Comparison of ENCODE assay signal across 16 mouse cellular contexts in the genomic region with DNA sequence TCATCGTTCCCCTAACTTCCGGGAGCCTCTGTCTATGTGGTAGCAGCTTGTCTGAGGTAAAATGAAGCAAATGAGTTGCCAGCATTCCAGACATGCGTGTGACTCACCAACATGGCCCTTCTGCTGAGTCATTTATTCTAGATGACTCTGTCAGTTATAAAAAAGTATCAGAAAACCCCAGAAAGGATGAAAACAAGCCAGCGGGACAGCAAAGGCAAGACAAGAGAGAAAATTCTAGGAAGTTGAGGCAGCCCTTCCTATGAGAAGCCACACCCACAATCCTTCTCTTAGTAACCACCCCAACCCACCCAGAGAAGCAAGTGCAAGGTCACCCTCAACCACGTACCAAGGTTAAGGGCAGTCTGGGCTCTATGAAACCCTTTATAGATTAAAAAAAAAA. TPM values are rescaled to one million over a fixed set of nuclear protein-coding genes. Genes with fewer than 3 reads are reported as not detected.
DNase-seq lines count a peak whose midpoint lies in the region; ATAC-seq lines count a peak whose summit lies in the region.
"Had no signal": no experiment of that assay in that cellular context is flagged by ENCODE, and none has a peak within 500 bp of the region (broad histone marks: within the 10 kb centered on the region; RNA-seq: fewer than 3 reads in every experiment).

No protein-coding gene starts in this region.

- H3K4me3 ChIP-seq in liver, embryonic 16.5 days (ENCODE audit: low read depth, low read length): no peak overlapping the region
- H3K4me3 ChIP-seq: intestine, embryonic 15.5 days had no signal

- no peak overlapping the region for H3K9ac ChIP-seq in liver, embryonic 16.5 days (ENCODE audit: low read depth, low read length)
- H3K9ac ChIP-seq: intestine, embryonic 15.5 days had no signal

- ATAC-seq in liver, embryonic 16.5 days (ENCODE audit: low read depth): no peak; the same call in 1 of the 2 replicates

- H3K9me3 ChIP-seq in liver, embryonic 16.5 days (replicated peaks; ENCODE audit: control insufficient read depth, low read length): no peaks in the 10 kb centered on the region
- H3K9me3 ChIP-seq: intestine, embryonic 15.5 days had no signal

- H3K4me1 ChIP-seq in liver, embryonic 16.5 days (ENCODE audit: control insufficient read depth, low read depth, low read length): peaks cover 50% of the 10 kb centered on the region
- H3K4me1 ChIP-seq: intestine, embryonic 15.5 days had no signal

- no peaks in the 10 kb centered on the region for H3K36me3 ChIP-seq in liver, embryonic 16.5 days (ENCODE audit: control insufficient read depth, insufficient read depth)
- H3K36me3 ChIP-seq: intestine, embryonic 15.5 days had no signal

- WGBS in liver, embryonic 16.5 days (ENCODE audit: insufficient replicate concordance): 59% methylated on average over 5 of the region's 5 CpGs

- peak; percentile 9 for DNase-seq in adrenal gland, postnatal 10 days
- DNase-seq in adrenal gland, adult 18-20 months (ENCODE audit: low spot score in 2 of 2): no peak
- DNase-seq in layer of hippocampus, adult 9-11 months: peak; percentile 12
- no peak for DNase-seq in layer of hippocampus, postnatal 25 days (ENCODE audit: extremely low spot score in 1 of 2, low spot score in 1 of 2)
- DNase-seq in adrenal gland, postnatal 36 days: peak; percentile 22 to 38
- no peak for DNase-seq in urinary bladder, postnatal 36 days (ENCODE audit: low spot score in 2 of 2)
- DNase-seq in kidney, adult 9 months: no peak
- DNase-seq: cerebellum, postnatal 25 days; lung, postnatal 36 days had no signal

- H3K4me2 ChIP-seq in liver, embryonic 16.5 days (ENCODE audit: low read depth, low read length): peak overlapping the region; percentile 32
- H3K4me2 ChIP-seq: intestine, embryonic 15.5 days had no signal

- no peaks in the 10 kb centered on the region; the same call in 1 of the 2 replicates for H3K27me3 ChIP-seq in liver, embryonic 16.5 days (ENCODE audit: control insufficient read depth, insufficient read depth, low read depth, low read length)
- H3K27me3 ChIP-seq: intestine, embryonic 15.5 days had no signal

- peak overlapping the region; percentile 75 for H3K27ac ChIP-seq in liver, embryonic 16.5 days (ENCODE audit: low read length)
- H3K27ac ChIP-seq: intestine, embryonic 15.5 days had no signal

RNA-seq across cellular contexts. Expression of gene Mc3r, which starts 8.7 kb away (rescaled TPM):
- not detected for total RNA-seq in adrenal gland, postnatal 10 days (2021)
- total RNA-seq in adrenal gland, adult 18-20 months (2021): not detected
- under 1 TPM; 0.12 to 0.23 TPM for total RNA-seq in layer of hippocampus, postnatal 25 days (2021)
- not detected for total RNA-seq in adrenal gland, postnatal 36 days (2021)
- 0.04 and 0.06 TPM in 2 replicates for polyA plus RNA-seq in liver, embryonic 16.5 days (2015; fragmentation: Nextera tagmentation; extraction: Ambion mirVana)
- total RNA-seq: gastrocnemius, adult 18-20 months; heart, postnatal 25 days; neutrophil, adult 5-6 weeks had no signal
- polyA plus RNA-seq: intestine, embryonic 15.5 days; large intestine, adult 2 months; limb, embryonic 11.5 days had no signal

Comparison
In these comparisons a context has a peak if more than half of its experiments do, and no peak if none do; other contexts are left out.
1. DNase-seq: peak in adrenal gland, postnatal 10 days (single experiment), layer of hippocampus, adult 9-11 months (single experiment) and adrenal gland, postnatal 36 days (2 of 2); none in adrenal gland, adult 18-20 months (0 of 2), layer of hippocampus, postnatal 25 days (0 of 2), urinary bladder, postnatal 36 days (0 of 2) and kidney, adult 9 months (single experiment).